Mouse (Mus musculus): ENCODE results near the gene Dnajc19.

Gene Dnajc19

GRCm38 (mm10) chr3:34080900-34081662 is at the start of gene Dnajc19:
TSS of gene Dnajc19 (minus strand) at chr3:34081321.
- H3K27me3 ChIP-seq (ENCODE audit: insufficient read depth, low read length) = no peaks in the 10 kb centered on the region
- no peak for TF ChIP-seq POU5F1 (IDR thresholded peaks at IDR 0.05; ENCODE audit: borderline replicate concordance, low read length)
- TF ChIP-seq NANOG (IDR thresholded peaks at IDR 0.05; ENCODE audit: borderline replicate concordance, low read length) = no peak
- TF ChIP-seq CTCF (conservative IDR thresholded peaks at IDR 0.05; ENCODE audit: low read length) = no peak
- no peaks in the 10 kb centered on the region for H3K9me3 ChIP-seq (ENCODE audit: low read length)
- peaks cover 37% of the 10 kb centered on the region for H3K36me3 ChIP-seq (ENCODE audit: insufficient read depth, low read length)
- H3K4me3 ChIP-seq (replicated peaks; ENCODE audit: low read length) = peak within 1 kb of the TSS; percentile 90
- H3K4me1 ChIP-seq (replicated peaks; ENCODE audit: low read depth, low read length) = peaks cover 18% of the 10 kb centered on the region

- no peaks in the 10 kb centered on the region for H3K36me3 ChIP-seq (ENCODE audit: insufficient read depth, low read length)
- no peak overlapping the region for H3K4me3 ChIP-seq (replicated peaks; ENCODE audit: low read length)
- no peaks in the 10 kb centered on the region for H3K9me3 ChIP-seq (ENCODE audit: low read length)
- no peaks in the 10 kb centered on the region for H3K4me1 ChIP-seq (replicated peaks; ENCODE audit: low read depth, low read length)
- no peaks in the 10 kb centered on the region for H3K27me3 ChIP-seq (ENCODE audit: insufficient read depth, low read length)
- TF ChIP-seq POU5F1 (IDR thresholded peaks at IDR 0.05; ENCODE audit: borderline replicate concordance, low read length) (no peak), NANOG (IDR thresholded peaks at IDR 0.05; ENCODE audit: borderline replicate concordance, low read length) (no peak), CTCF (conservative IDR thresholded peaks at IDR 0.05; ENCODE audit: low read length) (no peak)
Observed at GRCm38 (mm10) chr3:34129957-34130356, 48.8 kb upstream of the Dnajc19 start.

GRCm38 (mm10) chr3:34121311-34121710 is 40.2 kb upstream of the Dnajc19 start:
- TF ChIP-seq NANOG (IDR thresholded peaks at IDR 0.05; ENCODE audit: borderline replicate concordance, low read length) = no peak
- no peak for TF ChIP-seq POU5F1 (IDR thresholded peaks at IDR 0.05; ENCODE audit: borderline replicate concordance, low read length)
- no peak for TF ChIP-seq CTCF (conservative IDR thresholded peaks at IDR 0.05; ENCODE audit: low read length)
- no peaks in the 10 kb centered on the region for H3K4me1 ChIP-seq (replicated peaks; ENCODE audit: low read depth, low read length)
- H3K9me3 ChIP-seq (ENCODE audit: low read length) = no peaks in the 10 kb centered on the region
- no peaks in the 10 kb centered on the region for H3K27me3 ChIP-seq (ENCODE audit: insufficient read depth, low read length)
- no peaks in the 10 kb centered on the region for H3K36me3 ChIP-seq (ENCODE audit: insufficient read depth, low read length)
- H3K4me3 ChIP-seq (replicated peaks; ENCODE audit: low read length) = no peak overlapping the region

- H3K9me3 ChIP-seq (ENCODE audit: low read length) = no peaks in the 10 kb centered on the region
- no peaks in the 10 kb centered on the region for H3K36me3 ChIP-seq (ENCODE audit: insufficient read depth, low read length)
- TF ChIP-seq POU5F1 (IDR thresholded peaks at IDR 0.05; ENCODE audit: borderline replicate concordance, low read length) (no peak), NANOG (IDR thresholded peaks at IDR 0.05; ENCODE audit: borderline replicate concordance, low read length) (no peak), CTCF (conservative IDR thresholded peaks at IDR 0.05; ENCODE audit: low read length) (no peak)
- H3K4me3 ChIP-seq (replicated peaks; ENCODE audit: low read length) = no peak overlapping the region
- no peaks in the 10 kb centered on the region for H3K4me1 ChIP-seq (replicated peaks; ENCODE audit: low read depth, low read length)
- H3K27me3 ChIP-seq (ENCODE audit: insufficient read depth, low read length) = no peaks in the 10 kb centered on the region
Observed at GRCm38 (mm10) chr3:34120791-34121190, 39.7 kb upstream of the Dnajc19 start.

- TF ChIP-seq NANOG (IDR thresholded peaks at IDR 0.05; ENCODE audit: borderline replicate concordance, low read length) (no peak), POU5F1 (IDR thresholded peaks at IDR 0.05; ENCODE audit: borderline replicate concordance, low read length) (no peak), CTCF (conservative IDR thresholded peaks at IDR 0.05; ENCODE audit: low read length) (no peak)
- Histone ChIP-seq H3K4me1 (replicated peaks; ENCODE audit: low read depth, low read length) (no peaks in the 10 kb centered on the region), H3K27me3 (ENCODE audit: insufficient read depth, low read length) (no peaks in the 10 kb centered on the region), H3K9me3 (ENCODE audit: low read length) (no peaks in the 10 kb centered on the region), H3K36me3 (ENCODE audit: insufficient read depth, low read length) (no peaks in the 10 kb centered on the region), H3K4me3 (replicated peaks; ENCODE audit: low read length) (no peak overlapping the region)
Observed at GRCm38 (mm10) chr3:34119869-34120268, 38.7 kb upstream of the Dnajc19 start.

GRCm38 (mm10) chr3:34115806-34116205 is 34.7 kb upstream of the Dnajc19 start:
- H3K27me3 ChIP-seq (ENCODE audit: insufficient read depth, low read length) = no peaks in the 10 kb centered on the region
- no peak overlapping the region for H3K4me3 ChIP-seq (replicated peaks; ENCODE audit: low read length)
- H3K36me3 ChIP-seq (ENCODE audit: insufficient read depth, low read length) = no peaks in the 10 kb centered on the region
- TF ChIP-seq NANOG (IDR thresholded peaks at IDR 0.05; ENCODE audit: borderline replicate concordance, low read length) (no peak), POU5F1 (IDR thresholded peaks at IDR 0.05; ENCODE audit: borderline replicate concordance, low read length) (no peak), CTCF (conservative IDR thresholded peaks at IDR 0.05; ENCODE audit: low read length) (no peak)
- no peaks in the 10 kb centered on the region for H3K4me1 ChIP-seq (replicated peaks; ENCODE audit: low read depth, low read length)
- H3K9me3 ChIP-seq (ENCODE audit: low read length) = no peaks in the 10 kb centered on the region

- Histone ChIP-seq H3K27me3 (ENCODE audit: insufficient read depth, low read length) (no peaks in the 10 kb centered on the region), H3K4me3 (replicated peaks; ENCODE audit: low read length) (no peak overlapping the region), H3K9me3 (ENCODE audit: low read length) (no peaks in the 10 kb centered on the region), H3K36me3 (ENCODE audit: insufficient read depth, low read length) (no peaks in the 10 kb centered on the region), H3K4me1 (replicated peaks; ENCODE audit: low read depth, low read length) (no peaks in the 10 kb centered on the region)
- TF ChIP-seq CTCF (conservative IDR thresholded peaks at IDR 0.05; ENCODE audit: low read length) = no peak
- TF ChIP-seq NANOG (IDR thresholded peaks at IDR 0.05; ENCODE audit: borderline replicate concordance, low read length) = no peak
- no peak for TF ChIP-seq POU5F1 (IDR thresholded peaks at IDR 0.05; ENCODE audit: borderline replicate concordance, low read length)
Observed at GRCm38 (mm10) chr3:34111941-34112685, 31.0 kb upstream of the Dnajc19 start.

- TF ChIP-seq POU5F1 (IDR thresholded peaks at IDR 0.05; ENCODE audit: borderline replicate concordance, low read length) (no peak), NANOG (IDR thresholded peaks at IDR 0.05; ENCODE audit: borderline replicate concordance, low read length) (no peak), CTCF (conservative IDR thresholded peaks at IDR 0.05; ENCODE audit: low read length) (no peak)
Observed at GRCm38 (mm10) chr3:34107631-34108030, 26.5 kb upstream of the Dnajc19 start.

More at GRCm38 (mm10) chr3:34107631-34108030, 26.5 kb upstream of the Dnajc19 start:
- Histone ChIP-seq H3K27me3 (ENCODE audit: insufficient read depth, low read length) (no peaks in the 10 kb centered on the region), H3K36me3 (ENCODE audit: insufficient read depth, low read length) (no peaks in the 10 kb centered on the region), H3K9me3 (ENCODE audit: low read length) (no peaks in the 10 kb centered on the region), H3K4me1 (replicated peaks; ENCODE audit: low read depth, low read length) (peaks cover 6% of the 10 kb centered on the region), H3K4me3 (replicated peaks; ENCODE audit: low read length) (no peak overlapping the region)

All from E14TG2a.4 (cell line).